Mouse (Mus musculus) brown adipose tissue, adult 24 weeks (tissue): ENCODE results near the gene Dab1. TPM values are rescaled to one million over a fixed set of nuclear protein-coding genes. Genes with fewer than 3 reads are reported as not detected.

Experiments
- H3K27ac ChIP-seq: fragments of 200-500 bp; replicated peaks from 2 replicates; pipeline ENCODE4 v1.5.1; 2012; ENCODE audit warnings: low read depth, mild to moderate bottlenecking, low read length
- H3K4me1 ChIP-seq: fragments of 200-500 bp; 2 replicates; pipeline ENCODE4 v1.6.1; 2012; ENCODE audit warnings: low read length, mixed read lengths; ENCODE audit not compliant: control insufficient read depth, insufficient read depth, insufficient read length
- H3K4me3 ChIP-seq: fragments of 200-500 bp; 2 replicates; pipeline ENCODE4 v1.5.1; 2012; ENCODE audit warnings: low read depth, mild to moderate bottlenecking, low read length, moderate library complexity; ENCODE audit not compliant: insufficient read depth
- polyA plus RNA-seq: library from polyadenylated mRNA; stranded (reverse); fragments of >200 nt; gene quantifications from 2 replicates; pipeline ENCODE4 v1.2.4, GENCODE M21; 2012; ENCODE audit not compliant: missing spikeins, insufficient read depth, insufficient read length

The Dab1 gene
- polyA plus RNA-seq, 1 experiment = not detected

DNA sequence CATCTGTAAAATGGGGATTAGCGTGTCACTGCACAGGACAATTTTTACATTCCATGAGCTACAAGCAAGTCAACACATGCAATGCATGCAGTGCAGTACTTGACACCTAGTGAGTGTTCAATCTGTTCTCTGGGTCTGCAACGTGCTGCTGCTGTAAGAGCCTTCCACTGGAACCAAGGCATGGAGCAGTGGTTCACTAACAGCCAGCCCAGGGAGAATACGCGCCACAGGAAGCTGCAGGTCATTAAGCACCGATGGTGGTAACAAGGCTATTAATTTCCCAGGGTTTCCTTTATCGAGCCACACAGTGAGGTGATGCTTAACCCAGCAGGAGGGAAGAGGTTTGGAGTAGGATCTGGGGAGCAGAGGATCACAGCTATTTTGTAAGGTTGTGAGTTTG lies 36.6 kb downstream of the Dab1 start:
- Histone ChIP-seq H3K4me3 (no peak overlapping the region), H3K27ac (no peak overlapping the region), H3K4me1 (no peaks in the 10 kb centered on the region)

DNA sequence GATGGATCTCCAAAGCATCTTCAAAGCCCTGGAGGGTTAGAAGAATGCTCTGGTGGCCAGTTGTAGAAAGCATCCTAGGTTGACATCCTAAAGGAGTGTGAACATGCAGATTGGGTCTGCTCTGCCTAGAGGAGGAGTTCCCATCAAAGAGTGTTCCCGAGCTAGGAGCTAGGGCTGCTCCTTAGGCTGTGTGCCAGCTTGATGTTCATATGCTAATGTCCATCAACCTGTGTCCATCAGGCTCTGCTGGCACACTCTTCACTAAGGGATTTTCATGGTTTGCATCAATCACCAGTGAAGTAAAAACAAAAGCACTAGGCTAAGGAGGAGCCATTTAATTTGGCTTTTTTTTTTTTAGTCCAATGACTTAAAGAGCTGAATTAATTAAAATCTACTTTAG lies 42.2 kb downstream of the Dab1 start:
- Histone ChIP-seq H3K4me1 (no peaks in the 10 kb centered on the region), H3K4me3 (no peak overlapping the region), H3K27ac (no peak overlapping the region)

DNA sequence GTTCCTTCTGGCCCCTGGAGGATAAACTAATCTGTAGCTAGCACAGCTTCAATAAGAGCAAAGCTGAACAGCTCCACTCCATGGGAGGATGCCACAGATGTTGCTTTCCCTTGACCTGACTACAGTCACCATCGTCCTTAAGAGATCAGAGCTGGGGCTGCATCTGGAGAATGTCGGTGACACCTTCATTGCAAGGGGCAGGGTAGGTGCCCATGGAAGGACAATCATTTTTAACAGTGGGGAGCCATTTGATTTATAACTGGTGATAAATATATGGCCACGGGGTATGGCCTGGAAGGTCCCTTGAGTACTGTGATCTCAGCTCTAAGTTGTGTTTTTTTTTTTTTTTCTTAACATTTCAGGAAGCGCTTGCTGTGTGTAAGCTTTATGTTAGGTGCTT lies 48.3 kb downstream of the Dab1 start:
- Histone ChIP-seq H3K4me1 (no peaks in the 10 kb centered on the region), H3K27ac (no peak overlapping the region)

DNA sequence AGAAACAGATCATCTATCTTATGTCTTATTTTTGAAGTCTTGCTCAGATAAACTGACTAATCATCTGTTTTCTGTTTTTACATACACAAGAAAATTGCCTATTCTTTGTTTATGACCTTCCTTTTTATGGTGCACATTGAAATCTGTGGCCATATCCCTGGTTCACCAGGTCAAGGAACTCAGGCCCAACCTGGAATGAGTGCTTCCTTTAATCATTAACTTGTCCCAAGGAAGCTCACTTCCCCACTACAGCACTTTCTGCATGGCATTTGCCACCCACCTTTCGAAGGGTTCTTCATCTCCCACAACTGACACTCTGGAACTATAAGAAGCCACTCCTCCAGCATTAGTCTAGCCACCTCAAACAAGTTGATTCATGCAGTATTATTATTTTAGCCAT lies 58.0 kb downstream of the Dab1 start:
- no peak overlapping the region for H3K27ac ChIP-seq
- H3K4me3 ChIP-seq = no peak overlapping the region
- no peaks in the 10 kb centered on the region for H3K4me1 ChIP-seq

More for the DNA sequence above, 48.3 kb downstream of the Dab1 start:
- H3K4me3 ChIP-seq = no peak overlapping the region

DNA sequence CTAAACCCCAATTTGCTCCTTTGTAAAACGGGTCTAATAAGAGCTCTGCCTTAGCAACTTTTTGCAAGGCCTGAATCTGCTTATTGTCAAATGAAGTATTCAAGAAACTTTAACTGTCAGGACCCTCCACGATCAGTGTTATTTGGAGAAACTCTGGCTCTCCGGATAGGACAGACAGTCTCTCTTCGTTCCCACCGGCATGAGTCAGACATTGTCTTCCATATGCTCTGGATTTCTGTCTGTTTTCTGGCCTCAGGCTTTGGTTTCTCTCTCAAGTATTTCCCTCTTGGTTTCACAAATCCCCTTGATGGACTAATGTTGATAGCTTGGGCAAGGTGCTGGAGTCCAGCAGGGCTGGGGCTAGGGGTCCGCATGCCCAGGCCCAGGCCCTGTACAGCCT lies 59.3 kb downstream of the Dab1 start:
- Histone ChIP-seq H3K4me1 (no peaks in the 10 kb centered on the region), H3K27ac (no peak overlapping the region), H3K4me3 (no peak overlapping the region)

DNA sequence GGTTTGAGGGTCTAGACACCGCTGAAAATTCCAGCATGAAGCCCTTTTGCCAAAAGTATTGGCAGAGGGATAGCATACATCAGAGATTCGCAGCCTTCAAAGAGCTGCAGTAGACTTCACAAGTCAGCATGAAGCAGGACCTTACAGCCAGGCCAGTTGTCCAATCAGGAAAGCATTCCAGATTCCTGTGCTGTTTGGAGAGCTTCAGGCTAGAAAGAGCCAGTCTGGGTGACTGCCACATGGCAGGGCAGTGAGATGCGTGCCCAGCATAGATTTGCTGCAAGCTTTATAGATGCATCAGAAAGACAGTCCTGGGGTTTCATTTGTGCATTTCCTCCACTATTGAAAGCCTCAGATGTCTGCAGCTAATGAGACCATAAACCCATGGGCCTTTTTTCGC lies 66.0 kb downstream of the Dab1 start:
- Histone ChIP-seq H3K27ac (no peak overlapping the region), H3K4me3 (no peak overlapping the region), H3K4me1 (no peaks in the 10 kb centered on the region)

DNA sequence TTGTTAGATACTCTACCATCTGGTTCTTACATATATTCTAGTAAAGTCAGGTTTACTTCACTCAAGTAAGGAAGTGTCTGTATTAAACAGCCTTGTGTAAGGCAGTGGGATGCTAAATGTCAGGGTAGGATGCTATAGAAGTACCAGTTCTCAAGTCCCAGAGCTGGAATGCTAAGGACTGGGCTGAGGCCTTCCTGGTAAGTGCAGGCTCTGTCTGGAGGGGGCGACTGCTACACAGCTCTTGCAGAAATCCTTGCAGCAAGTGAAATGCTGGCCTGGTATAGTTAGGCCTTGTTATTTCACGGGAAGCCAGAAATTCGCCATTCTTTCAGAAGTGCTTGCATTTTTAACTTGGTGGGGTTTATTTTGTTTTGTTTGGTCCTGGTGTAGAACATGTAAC lies 72.6 kb downstream of the Dab1 start:
- no peaks in the 10 kb centered on the region for H3K4me1 ChIP-seq
- no peak overlapping the region for H3K4me3 ChIP-seq
- no peak overlapping the region for H3K27ac ChIP-seq

DNA sequence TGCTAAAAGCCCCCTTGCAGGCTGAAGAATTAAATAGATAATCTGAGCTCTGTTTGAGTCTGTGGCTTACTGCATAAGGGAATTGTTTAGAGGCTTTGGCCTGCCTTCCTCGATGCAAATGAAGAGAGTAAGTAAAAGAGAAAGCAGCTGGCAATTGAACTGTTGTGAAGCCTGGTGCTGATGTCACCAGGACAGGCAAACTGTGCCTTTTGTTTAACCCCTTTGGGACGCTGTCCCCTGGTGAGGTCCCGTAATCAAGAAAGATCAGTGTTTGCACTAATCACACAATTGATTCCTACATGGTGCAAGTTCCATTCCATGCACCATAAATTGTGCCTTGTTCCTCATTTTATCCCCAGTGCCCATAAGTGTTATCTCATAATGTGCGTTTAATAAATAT lies 80.6 kb downstream of the Dab1 start:
- no peak overlapping the region for H3K4me3 ChIP-seq
- H3K27ac ChIP-seq = no peak overlapping the region
- H3K4me1 ChIP-seq = no peaks in the 10 kb centered on the region

DNA sequence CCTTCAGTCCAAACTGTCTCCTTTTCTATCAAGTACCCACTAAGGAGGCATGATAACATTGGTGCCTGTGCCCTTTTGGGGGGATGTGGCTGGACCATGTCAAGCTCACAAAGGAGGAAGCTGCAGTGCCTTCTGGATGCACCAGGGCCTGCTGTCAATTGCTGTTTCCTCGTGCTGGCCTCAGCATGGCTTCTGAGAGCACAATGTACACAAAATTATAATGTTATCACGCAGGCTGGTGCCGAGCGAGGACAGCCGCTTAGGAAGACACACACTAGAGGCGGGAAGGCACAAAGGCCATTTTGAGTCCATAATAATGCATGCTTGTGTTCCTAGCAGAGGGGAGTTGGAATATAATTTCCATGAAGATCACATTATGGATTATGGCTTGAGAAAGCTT lies 81.2 kb downstream of the Dab1 start:
- Histone ChIP-seq H3K27ac (no peak overlapping the region), H3K4me3 (no peak overlapping the region), H3K4me1 (no peaks in the 10 kb centered on the region)

DNA sequence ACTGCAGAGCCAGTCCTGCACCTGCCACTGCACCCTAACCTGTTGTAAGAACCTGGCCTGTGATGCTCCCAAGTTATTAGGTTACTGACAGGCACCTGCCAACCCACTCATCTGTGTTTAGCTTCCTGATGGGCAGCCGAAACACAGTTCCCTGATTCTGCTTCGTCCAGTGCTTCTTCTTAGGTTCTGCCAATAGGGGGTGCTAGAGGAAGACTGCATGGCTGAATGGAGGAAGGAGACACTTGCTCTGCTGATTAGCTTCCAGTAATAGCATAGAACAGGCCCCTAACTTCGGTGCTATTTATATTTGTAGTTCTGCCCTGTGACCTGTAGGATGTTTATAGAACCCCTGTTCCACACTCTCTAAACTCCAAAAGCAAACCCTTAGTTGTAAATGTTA lies 83.0 kb downstream of the Dab1 start:
- H3K27ac ChIP-seq = no peak overlapping the region
- H3K4me3 ChIP-seq = no peak overlapping the region
- H3K4me1 ChIP-seq = no peaks in the 10 kb centered on the region

DNA sequence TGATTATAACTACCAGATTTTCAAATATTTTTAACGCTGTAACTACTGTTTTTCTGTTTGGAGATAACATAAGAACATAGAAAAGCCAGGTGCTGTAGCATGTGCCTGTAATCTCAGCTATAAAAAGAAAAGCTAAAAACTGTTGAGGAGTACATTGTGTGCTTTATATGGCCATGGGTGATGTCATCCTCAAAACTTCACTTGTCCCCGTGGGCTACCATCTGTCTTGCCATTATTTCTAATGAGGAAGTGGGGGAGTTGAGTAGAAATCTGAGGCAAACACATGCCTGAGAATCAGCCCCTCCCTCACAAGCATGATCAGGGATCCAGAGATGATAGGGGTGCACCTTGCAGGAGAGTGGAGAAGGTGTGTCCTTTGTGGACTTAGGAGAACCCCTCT lies 85.3 kb downstream of the Dab1 start:
- no peak overlapping the region for H3K27ac ChIP-seq
- H3K4me1 ChIP-seq = no peaks in the 10 kb centered on the region
- H3K4me3 ChIP-seq = no peak overlapping the region

DNA sequence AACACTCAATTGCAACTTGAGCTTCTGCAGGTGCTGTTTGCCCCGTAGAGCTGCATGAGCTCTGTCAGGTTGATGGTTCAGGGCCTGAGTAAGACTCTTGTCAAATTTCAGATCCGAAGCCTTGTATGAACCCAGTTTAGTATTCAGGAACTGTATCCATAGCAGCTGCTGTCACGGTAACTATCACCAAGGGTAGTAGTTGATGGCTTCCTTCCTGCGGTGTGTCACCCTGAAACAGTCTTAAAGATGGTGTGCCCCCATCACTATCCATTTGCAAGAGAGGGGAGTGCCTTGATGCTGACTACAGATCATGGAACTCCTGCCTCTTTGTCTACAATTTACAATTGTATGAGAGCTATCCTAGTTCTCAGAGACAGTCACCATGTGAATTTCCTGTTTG lies 87.3 kb downstream of the Dab1 start:
- H3K27ac ChIP-seq = no peak overlapping the region
- no peaks in the 10 kb centered on the region for H3K4me1 ChIP-seq
- no peak overlapping the region for H3K4me3 ChIP-seq

DNA sequence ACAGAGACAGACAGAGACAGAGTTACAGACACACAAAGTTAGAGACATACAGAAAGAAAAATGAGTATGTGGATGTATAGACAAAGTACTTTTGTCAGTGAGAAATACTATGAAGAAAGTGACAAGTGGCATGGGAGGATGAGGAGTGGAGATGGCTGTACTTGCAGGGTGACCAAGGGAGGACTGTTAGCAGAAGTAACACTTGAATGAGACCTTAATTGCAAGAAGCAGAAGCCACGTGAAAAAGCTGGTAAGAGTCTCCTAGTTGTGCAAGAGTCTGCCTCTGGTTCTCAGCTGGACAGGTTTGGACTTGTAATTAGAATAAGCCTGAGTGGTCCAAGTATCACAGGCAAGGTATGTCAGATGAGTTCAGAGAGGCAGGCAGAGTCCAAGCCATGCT lies 88.0 kb downstream of the Dab1 start:
- Histone ChIP-seq H3K4me1 (no peaks in the 10 kb centered on the region), H3K27ac (no peak overlapping the region), H3K4me3 (no peak overlapping the region)

DNA sequence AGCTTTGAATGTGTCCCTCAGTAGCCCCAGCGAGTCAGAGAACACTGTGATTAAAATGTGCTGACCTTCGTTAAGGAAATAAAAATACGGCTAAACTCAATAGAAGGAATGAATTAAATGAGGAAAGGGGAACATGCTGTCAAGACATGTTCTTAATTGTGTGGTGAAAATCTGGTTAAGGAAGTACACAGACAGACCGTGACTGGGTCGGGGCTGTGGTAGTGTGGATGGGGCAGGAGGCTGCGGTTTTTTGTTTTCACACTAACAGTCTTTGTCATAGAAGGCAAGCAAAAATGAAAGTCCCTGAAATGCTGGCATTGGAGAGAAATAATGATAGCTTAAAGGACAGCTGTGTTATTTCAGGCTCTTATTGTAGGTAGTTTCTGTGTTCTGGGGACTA lies 92.2 kb downstream of the Dab1 start:
- Histone ChIP-seq H3K4me1 (no peaks in the 10 kb centered on the region), H3K4me3 (no peak overlapping the region), H3K27ac (no peak overlapping the region)

DNA sequence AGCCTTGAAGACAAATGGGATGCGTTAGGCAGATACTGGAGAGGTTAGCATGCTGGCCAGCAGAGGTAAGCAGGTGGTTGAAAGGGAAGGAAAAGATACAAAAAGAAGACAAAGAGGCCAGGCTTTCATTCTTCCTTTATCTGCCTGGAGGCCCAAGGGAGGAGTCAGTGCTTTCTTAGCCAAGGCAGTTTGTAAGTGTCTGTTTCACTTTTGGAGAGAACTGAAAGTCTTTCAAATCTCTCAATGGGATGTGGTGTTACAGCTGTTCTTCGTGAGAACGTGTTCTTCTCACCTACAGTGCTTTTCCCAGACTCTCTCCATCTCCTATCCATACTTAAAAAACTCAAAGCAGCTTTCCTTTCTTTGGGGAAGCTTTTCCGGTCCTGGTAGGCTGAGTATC lies 94.8 kb downstream of the Dab1 start:
- no peak overlapping the region for H3K27ac ChIP-seq
- H3K4me3 ChIP-seq = no peak overlapping the region
- H3K4me1 ChIP-seq = no peaks in the 10 kb centered on the region

DNA sequence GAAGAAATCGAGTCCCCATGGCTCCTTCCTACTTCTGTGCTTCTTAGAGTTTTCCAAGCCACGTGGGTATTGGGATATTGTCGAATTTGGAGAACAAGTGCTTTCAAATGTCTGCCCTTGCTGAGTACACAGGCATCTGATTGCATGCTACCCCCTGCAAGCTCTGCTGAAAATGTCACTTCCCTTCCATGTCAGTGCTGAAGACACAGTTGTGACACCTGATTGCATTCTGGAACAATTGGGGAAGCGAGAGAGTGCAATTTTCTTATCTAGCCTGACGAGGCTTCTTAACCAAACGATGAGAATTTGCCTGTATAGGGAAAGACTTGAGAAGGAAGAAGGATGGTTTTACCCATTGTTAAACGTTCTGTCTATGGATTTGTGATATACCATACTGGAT lies 95.8 kb downstream of the Dab1 start:
- Histone ChIP-seq H3K27ac (no peak overlapping the region), H3K4me1 (no peaks in the 10 kb centered on the region), H3K4me3 (no peak overlapping the region)

DNA sequence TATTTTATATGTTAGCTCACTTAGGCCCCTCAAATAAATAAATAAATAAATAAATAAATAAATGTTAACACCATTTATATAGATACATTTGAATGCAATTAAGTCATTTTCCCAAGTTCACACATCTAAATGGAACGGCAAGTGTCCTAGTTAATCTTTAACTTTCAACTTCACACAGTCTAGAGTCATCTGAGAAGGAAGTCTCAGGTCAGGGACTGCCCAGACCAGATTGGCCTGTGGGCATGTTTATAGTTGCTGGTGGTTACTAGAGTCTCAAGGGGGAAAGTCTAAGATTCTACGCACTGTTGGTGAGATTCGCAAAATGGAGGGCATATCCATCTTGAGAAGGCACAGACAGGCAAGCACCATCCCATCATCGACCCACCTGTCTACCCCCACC lies 96.4 kb downstream of the Dab1 start:
- H3K27ac ChIP-seq = no peak overlapping the region
- no peak overlapping the region for H3K4me3 ChIP-seq
- no peaks in the 10 kb centered on the region for H3K4me1 ChIP-seq
